Mouse (Mus musculus) embryonic facial prominence, embryonic 14.5 days (tissue): ENCODE measurements at regions not wholly inside any gene's neighbourhood (a gene's known extent, or its start where the extent isn't known, plus 50 kb on each side); places are given as distances from the start of the nearest gene placed in this dataset.

ENCODE experiments used
- ATAC-seq: fragments of 200-750 bp; cut with Nextera tagmentation; 2 replicates; pipeline ENCODE4 v1.8.0; 2017; ENCODE audit warnings: low read depth, moderate number of reproducible peaks, moderate TSS enrichment
- DNase-seq: peaks from one replicate; pipeline ENCODE4 v3.0.0-alpha.2; 2015; ENCODE audit warnings: low spot score
- H3K27ac ChIP-seq: fragments of 300-500 bp; sonication (generic); replicated peaks from 2 replicates; pipeline ENCODE4 v1.5.1; 2014; ENCODE audit warnings: low read depth, mild to moderate bottlenecking, low read length, moderate library complexity
- H3K27me3 ChIP-seq: fragments of 300-500 bp; sonication (generic); replicated peaks from 2 replicates; pipeline ENCODE4 v1.6.1; 2014; ENCODE audit warnings: low read length; ENCODE audit not compliant: control insufficient read depth, insufficient read depth
- H3K36me3 ChIP-seq: fragments of 300-500 bp; sonication (generic); 2 replicates; pipeline ENCODE4 v1.6.1; 2014; ENCODE audit warnings: low read length, mixed read lengths; ENCODE audit not compliant: control insufficient read depth, insufficient read depth
- H3K4me1 ChIP-seq: fragments of 300-500 bp; sonication (generic); 2 replicates; pipeline ENCODE4 v1.6.1; 2014; ENCODE audit warnings: antibody characterized with exemption, low read length; ENCODE audit not compliant: control insufficient read depth, insufficient read depth
- H3K4me2 ChIP-seq: fragments of 300-500 bp; sonication (generic); 2 replicates; pipeline ENCODE4 v1.6.1; 2014; ENCODE audit warnings: low read depth, mild to moderate bottlenecking, low read length, moderate library complexity, mixed read lengths
- H3K4me3 ChIP-seq: fragments of 300-500 bp; sonication (generic); 2 replicates; pipeline ENCODE4 v1.5.1; 2014; ENCODE audit warnings: low read depth, mild to moderate bottlenecking, low read length
- H3K9ac ChIP-seq: fragments of 300-500 bp; sonication (generic); 2 replicates; pipeline ENCODE4 v1.6.1; 2014; ENCODE audit warnings: low read depth, mild to moderate bottlenecking, low read length, moderate library complexity, mixed read lengths
- H3K9me3 ChIP-seq: fragments of 300-500 bp; sonication (generic); 2 replicates; pipeline ENCODE4 v1.6.1; 2016; ENCODE audit warnings: low read length; ENCODE audit not compliant: control insufficient read depth
- WGBS: fragments of 180-500 bp; shearing (Covaris S2); extraction: QIAGEN DNeasy Blood & Tissue Kit; methylation state at CpG from one replicate; pipeline ENCODE4 v1.1.7; 2014; 5-methylcytosine and 5-hydroxymethylcytosine counted together

DNA sequence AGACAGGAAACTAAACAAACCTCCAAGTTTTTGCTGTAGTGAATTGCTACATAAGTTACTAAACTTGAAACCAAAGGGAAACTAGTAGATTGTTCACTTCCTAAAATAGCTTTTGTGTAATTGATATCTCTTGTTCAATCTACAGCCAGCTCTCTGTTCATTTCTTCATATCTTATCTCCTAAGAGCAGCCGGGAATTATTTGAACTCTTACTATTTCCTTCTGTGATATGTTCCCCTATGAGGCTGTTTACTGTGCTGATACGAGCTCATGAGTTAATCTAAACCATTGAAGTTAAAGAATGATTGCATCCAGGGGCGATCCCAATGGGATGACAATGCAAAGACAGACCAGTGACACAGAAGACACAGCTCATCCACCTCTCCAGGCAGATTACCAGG, 140.7 kb downstream of the Cd55b start:
- Histone ChIP-seq H3K36me3 (no peaks in the 10 kb centered on the region), H3K4me3 (no peak overlapping the region), H3K27ac (no peak overlapping the region), H3K9me3 (peaks cover 7% of the 10 kb centered on the region; the same call in 1 of the 2 replicates), H3K4me2 (no peak overlapping the region), H3K9ac (no peak overlapping the region), H3K4me1 (no peaks in the 10 kb centered on the region), H3K27me3 (no peaks in the 10 kb centered on the region)
- no peak for ATAC-seq
- WGBS, result 73% methylated on average over 3 of the region's 3 CpGs
- DNase-seq, result no peak

DNA sequence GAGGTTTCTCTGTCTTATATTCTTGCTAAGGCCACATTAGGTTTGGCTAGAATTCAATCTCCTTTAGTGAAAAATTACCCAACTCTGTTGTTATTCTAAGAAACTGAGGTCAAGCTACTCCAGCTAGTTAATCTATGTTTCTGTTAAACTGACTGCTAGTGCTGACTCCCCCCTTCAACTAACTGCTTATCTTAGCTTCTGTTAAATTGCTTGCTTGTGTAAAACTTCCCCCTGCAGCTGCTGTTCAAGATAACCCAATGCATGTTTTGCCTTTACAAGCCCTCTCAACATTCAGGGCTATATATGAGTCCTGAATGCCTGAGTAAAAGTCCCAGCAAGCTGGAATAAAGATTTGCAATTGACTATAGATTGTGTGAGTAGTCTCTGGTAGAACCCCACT, 143.6 kb downstream of the Cd55b start:
- no peak for ATAC-seq
- Histone ChIP-seq H3K27me3 (no peaks in the 10 kb centered on the region), H3K9me3 (peaks cover 7% of the 10 kb centered on the region; the same call in 1 of the 2 replicates), H3K9ac (no peak overlapping the region), H3K4me1 (no peaks in the 10 kb centered on the region), H3K36me3 (no peaks in the 10 kb centered on the region), H3K27ac (no peak overlapping the region), H3K4me3 (no peak overlapping the region), H3K4me2 (no peak overlapping the region)
- DNase-seq, result no peak

DNA sequence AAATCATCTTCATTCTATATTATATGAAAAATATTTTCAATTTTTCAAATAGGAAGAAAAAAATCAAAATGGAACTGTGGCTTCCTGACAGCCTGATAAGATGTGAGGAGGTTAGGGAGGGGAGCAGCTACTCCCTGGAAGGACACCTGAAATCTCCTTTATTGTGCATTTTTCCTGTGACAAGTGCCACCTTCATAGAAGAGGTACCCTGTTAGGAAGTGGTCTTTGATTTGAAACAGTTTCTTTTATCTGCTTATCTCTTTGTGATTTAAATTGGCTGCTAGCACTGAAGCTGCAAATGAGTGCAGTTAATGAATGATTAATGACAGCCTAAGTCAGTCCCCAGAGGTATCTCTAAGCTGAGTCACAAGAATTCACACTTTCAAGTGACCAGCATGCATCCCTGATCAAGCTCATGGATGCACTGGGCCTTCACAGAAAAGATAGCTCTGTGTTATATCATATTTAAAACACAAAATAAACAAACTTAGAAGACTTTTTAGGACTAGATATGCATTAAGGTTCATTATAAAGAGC, 144.7 kb downstream of the Cd55b start:
- H3K27me3 ChIP-seq, result no peaks in the 10 kb centered on the region
- no peak overlapping the region for H3K4me3 ChIP-seq
- H3K27ac ChIP-seq, result no peak overlapping the region
- H3K36me3 ChIP-seq, result no peaks in the 10 kb centered on the region
- ATAC-seq, result no peak
- H3K4me2 ChIP-seq, result no peak overlapping the region
- DNase-seq, result no peak
- no peak overlapping the region for H3K9ac ChIP-seq
- H3K9me3 ChIP-seq, result peaks cover 7% of the 10 kb centered on the region; the same call in 1 of the 2 replicates
- H3K4me1 ChIP-seq, result no peaks in the 10 kb centered on the region

DNA sequence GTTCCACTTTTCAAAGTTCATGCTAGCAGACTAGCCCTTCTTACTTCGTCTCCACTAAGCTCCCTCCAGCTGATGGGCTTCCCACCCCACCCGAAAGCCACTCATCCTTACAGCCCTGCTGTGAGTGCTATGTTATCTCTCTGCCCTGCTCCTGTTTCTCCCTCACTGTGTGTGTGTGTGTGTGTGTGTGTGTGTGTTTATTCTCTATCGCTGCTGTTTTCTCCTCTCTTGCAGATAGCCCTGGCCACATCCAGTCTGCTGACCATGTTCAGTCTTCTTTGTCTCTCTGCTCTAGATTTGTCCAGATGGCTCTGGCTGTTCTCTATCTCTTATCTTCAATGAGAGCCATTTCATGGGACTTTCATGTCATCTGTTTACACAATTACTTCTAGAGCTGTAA, 145.9 kb downstream of the Cd55b start:
- H3K4me3 ChIP-seq, result no peak overlapping the region
- no peak for ATAC-seq
- no peaks in the 10 kb centered on the region for H3K4me1 ChIP-seq
- no peak overlapping the region for H3K4me2 ChIP-seq
- H3K9me3 ChIP-seq, result peaks cover 7% of the 10 kb centered on the region; the same call in 1 of the 2 replicates
- no peaks in the 10 kb centered on the region for H3K27me3 ChIP-seq
- DNase-seq, result no peak
- H3K27ac ChIP-seq, result no peak overlapping the region
- no peaks in the 10 kb centered on the region for H3K36me3 ChIP-seq
- 77% methylated on average over 3 of the region's 3 CpGs for WGBS
- no peak overlapping the region for H3K9ac ChIP-seq

DNA sequence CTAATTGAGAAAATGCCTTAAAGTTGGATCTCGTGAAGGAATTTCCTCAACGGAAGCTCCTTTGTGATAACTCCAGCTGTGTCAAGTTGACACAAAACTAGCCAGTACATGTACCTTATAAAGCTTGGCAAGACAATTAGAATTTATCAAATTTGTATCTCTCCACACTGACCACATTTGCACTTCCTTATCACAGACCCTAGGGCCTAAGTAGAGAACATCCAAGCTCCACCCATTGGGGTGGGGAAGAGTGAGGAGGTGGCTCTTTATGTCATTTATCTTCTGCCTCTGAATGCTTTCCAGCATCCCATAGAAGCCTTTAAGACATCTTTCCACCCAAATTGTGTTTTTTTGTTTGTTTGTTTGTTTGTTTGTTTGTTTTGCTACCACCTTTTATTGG, 146.8 kb downstream of the Cd55b start:
- H3K27ac ChIP-seq, result no peak overlapping the region
- peaks cover 7% of the 10 kb centered on the region; the same call in 1 of the 2 replicates for H3K9me3 ChIP-seq
- WGBS, result 62% methylated on average over 2 of the region's 2 CpGs
- H3K36me3 ChIP-seq, result no peaks in the 10 kb centered on the region
- no peak for ATAC-seq
- H3K4me2 ChIP-seq, result no peak overlapping the region
- no peaks in the 10 kb centered on the region for H3K4me1 ChIP-seq
- H3K9ac ChIP-seq, result no peak overlapping the region
- H3K27me3 ChIP-seq, result no peaks in the 10 kb centered on the region
- no peak for DNase-seq
- H3K4me3 ChIP-seq, result no peak overlapping the region

DNA sequence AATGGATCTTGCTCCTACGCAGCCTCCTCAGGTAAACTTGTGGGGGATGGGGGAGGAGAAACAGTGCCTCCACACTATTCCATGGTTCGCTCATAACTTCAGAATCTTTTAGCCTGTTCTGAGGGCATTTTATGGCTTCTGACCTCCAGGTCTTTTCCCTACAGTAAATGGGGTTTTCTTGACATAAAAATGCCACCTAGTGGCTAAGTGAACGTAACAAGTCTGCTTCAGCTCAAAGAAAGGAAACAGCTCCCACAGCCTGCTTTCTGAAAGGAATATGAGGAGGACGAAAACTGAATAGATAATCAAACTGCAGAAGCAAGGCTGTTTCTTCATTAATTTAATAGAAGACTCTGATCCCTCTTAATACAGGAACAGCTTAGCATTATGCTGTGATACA, 148.3 kb downstream of the Cd55b start:
- Histone ChIP-seq H3K27ac (no peak overlapping the region), H3K9me3 (peaks cover 7% of the 10 kb centered on the region; the same call in 1 of the 2 replicates), H3K4me1 (no peaks in the 10 kb centered on the region), H3K36me3 (no peaks in the 10 kb centered on the region), H3K4me3 (no peak overlapping the region), H3K4me2 (no peak overlapping the region), H3K9ac (no peak overlapping the region), H3K27me3 (no peaks in the 10 kb centered on the region)
- DNase-seq (peak; percentile 37), ATAC-seq (no peak)
- WGBS, result 44% methylated on average over 4 of the region's 4 CpGs

DNA sequence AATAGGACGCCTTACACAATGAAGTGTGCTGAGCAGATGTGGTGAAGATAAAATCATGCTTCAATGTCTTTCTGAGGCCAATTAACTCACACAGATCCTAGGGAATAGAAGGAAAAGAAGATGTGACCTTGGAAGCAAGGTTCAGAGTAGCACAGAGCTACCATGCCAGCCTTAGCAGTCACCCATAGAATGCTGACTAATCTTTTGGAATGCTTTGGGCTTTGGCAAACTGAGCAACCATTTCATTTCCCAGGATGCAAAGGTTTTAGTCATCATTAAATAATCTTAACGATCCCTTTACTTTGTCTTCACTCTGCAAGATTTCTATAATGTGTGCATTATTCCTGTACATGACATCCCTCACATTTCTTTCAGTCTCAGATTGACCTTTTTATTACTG, 152.4 kb downstream of the Cd55b start:
- Histone ChIP-seq H3K4me1 (no peaks in the 10 kb centered on the region), H3K36me3 (no peaks in the 10 kb centered on the region), H3K4me2 (no peak overlapping the region), H3K27ac (no peak overlapping the region), H3K9ac (no peak overlapping the region), H3K27me3 (no peaks in the 10 kb centered on the region), H3K9me3 (no peaks in the 10 kb centered on the region), H3K4me3 (no peak overlapping the region)
- 80% methylated on average over 2 of the region's 2 CpGs for WGBS
- no peak for DNase-seq
- no peak for ATAC-seq
